In the genomic region with DNA sequence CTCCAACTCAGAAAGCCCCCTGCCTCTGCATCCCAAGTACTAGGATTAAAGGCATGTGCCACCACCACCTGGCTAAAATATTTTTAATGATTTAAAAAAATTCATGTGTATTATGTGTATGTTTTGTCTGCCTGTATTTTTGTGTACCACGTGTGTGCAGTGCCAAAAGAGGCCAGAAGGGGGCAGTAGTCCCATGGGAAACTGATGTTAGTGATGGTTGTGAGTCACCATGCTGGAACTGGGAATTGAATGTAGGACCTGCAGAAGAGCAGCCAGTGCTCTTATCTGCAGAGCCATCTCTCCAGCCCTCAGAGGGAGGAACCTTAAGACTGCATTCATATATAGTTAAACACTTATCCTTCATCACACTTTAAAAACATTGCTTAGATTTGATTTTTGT, we compare ENCODE assay signal across 15 mouse cellular contexts. TPM values are rescaled to one million over a fixed set of nuclear protein-coding genes. Genes with fewer than 3 reads are reported as not detected.
DNase-seq lines count a peak whose midpoint lies in the region; ATAC-seq and TF ChIP-seq lines count a peak whose summit lies in the region.
"Had no signal": no experiment of that assay in that cellular context is flagged by ENCODE, and none has a peak within 500 bp of the region (broad histone marks: within the 10 kb centered on the region; RNA-seq: fewer than 3 reads in every experiment).

No protein-coding gene starts in this region.

- intact Hi-C loops in heart, adult 2 months (cut with DNase I), result no loop called here
- intact Hi-C loops in heart, postnatal 36 days (cut with DNase I), result no loop called here

- no peak for ATAC-seq in liver, postnatal 0 days
- ATAC-seq in liver, embryonic 11.5 days (replicated peaks; ENCODE audit: low FRiP score), result no peak

- no peak for TF ChIP-seq EP300 in heart, adult 2 months (IDR thresholded peaks at IDR 0.05; ENCODE audit: insufficient read depth, low read depth, low read length)
- TF ChIP-seq EP300 in liver, postnatal 0 days (IDR thresholded peaks at IDR 0.05; ENCODE audit: low read depth), result no peak

- TF ChIP-seq POLR2A in heart, adult 2 months (IDR thresholded peaks at IDR 0.05; ENCODE audit: insufficient read depth, low read depth, low read length), result no peak
- no peak for TF ChIP-seq POLR2A in small intestine, adult 2 months (IDR thresholded peaks at IDR 0.05; ENCODE audit: low read depth, low read length)

- no peak overlapping the region for H3K4me2 ChIP-seq in liver, postnatal 0 days (ENCODE audit: low read depth, low read length)
- no peak overlapping the region for H3K4me2 ChIP-seq in liver, embryonic 11.5 days
- H3K4me2 ChIP-seq: lung, embryonic 15.5 days had no signal

- no peak overlapping the region for H3K27ac ChIP-seq in heart, adult 2 months
- no peak overlapping the region for H3K27ac ChIP-seq in liver, postnatal 0 days (ENCODE audit: low read depth)
- no peak overlapping the region for H3K27ac ChIP-seq in liver, embryonic 11.5 days (ENCODE audit: low read depth, low read length)
- H3K27ac ChIP-seq in small intestine, adult 2 months (ENCODE audit: insufficient read depth, low read depth, low read length), result no peak overlapping the region
- H3K27ac ChIP-seq: lung, embryonic 15.5 days had no signal

- H3K4me3 ChIP-seq in heart, adult 2 months, result no peak overlapping the region
- H3K4me3 ChIP-seq in liver, postnatal 0 days (ENCODE audit: low read depth, low read length), result no peak overlapping the region
- H3K4me3 ChIP-seq in liver, embryonic 11.5 days (ENCODE audit: low read depth, low read length), result no peak overlapping the region
- no peak overlapping the region for H3K4me3 ChIP-seq in small intestine, adult 2 months (ENCODE audit: low read depth, low read length)
- H3K4me3 ChIP-seq: lung, embryonic 15.5 days had no signal

- H3K27me3 ChIP-seq in heart, adult 2 months (ENCODE audit: control insufficient read depth, insufficient read depth, low read length), result no peaks in the 10 kb centered on the region
- H3K27me3 ChIP-seq in liver, postnatal 0 days (ENCODE audit: insufficient read depth, low read length), result no peaks in the 10 kb centered on the region
- H3K27me3 ChIP-seq in liver, embryonic 11.5 days (replicated peaks; ENCODE audit: control insufficient read depth, insufficient read depth, low read length), result no peaks in the 10 kb centered on the region
- H3K27me3 ChIP-seq in small intestine, adult 2 months (ENCODE audit: control insufficient read depth, insufficient read depth, low read length), result no peaks in the 10 kb centered on the region
- H3K27me3 ChIP-seq: lung, embryonic 15.5 days had no signal

- H3K36me3 ChIP-seq in heart, adult 2 months (ENCODE audit: control insufficient read depth, insufficient read depth, low read length), result no peaks in the 10 kb centered on the region
- no peaks in the 10 kb centered on the region for H3K36me3 ChIP-seq in liver, postnatal 0 days (replicated peaks; ENCODE audit: insufficient read depth, low read length)
- H3K36me3 ChIP-seq in liver, embryonic 11.5 days (ENCODE audit: control insufficient read depth, insufficient read depth, low read length), result no peaks in the 10 kb centered on the region
- H3K36me3 ChIP-seq in small intestine, adult 2 months (ENCODE audit: control insufficient read depth, insufficient read depth, low read length), result no peaks in the 10 kb centered on the region
- H3K36me3 ChIP-seq: lung, embryonic 15.5 days had no signal

- no peak for DNase-seq in heart, adult 2 months
- DNase-seq in heart, postnatal 36 days, result no peak
- no peak for DNase-seq in liver, postnatal 0 days
- DNase-seq in liver, embryonic 11.5 days (ENCODE audit: low spot score), result no peak
- DNase-seq in ES-CJ7 (ENCODE audit: low read depth, low spot score), result peak; percentile 50
- DNase-seq in adipocyte (ENCODE audit: low spot score), result no peak
- no peak for DNase-seq in adrenal gland, postnatal 36 days
- DNase-seq: cerebellum, adult 9-11 months; kidney, adult 9 months; left cerebral cortex, postnatal 4 days had no signal

- 51% methylated on average over 1 of the region's 1 CpGs for WGBS in heart, adult 2 months
- 57% methylated on average over 1 of the region's 1 CpGs for WGBS in liver, postnatal 0 days (ENCODE audit: insufficient replicate concordance)
- WGBS in liver, embryonic 11.5 days, result 68% methylated on average over 1 of the region's 1 CpGs
- WGBS in small intestine, adult 2 months, result 69% methylated on average over 1 of the region's 1 CpGs

- H3K4me1 ChIP-seq in heart, adult 2 months (ENCODE audit: control insufficient read depth, insufficient read depth, low read length), result peaks cover 2% of the 10 kb centered on the region; the same call in 1 of the 2 replicates
- peaks cover 22% of the 10 kb centered on the region for H3K4me1 ChIP-seq in liver, postnatal 0 days (ENCODE audit: insufficient read depth)
- peaks cover 24% of the 10 kb centered on the region for H3K4me1 ChIP-seq in liver, embryonic 11.5 days (replicated peaks; ENCODE audit: control insufficient read depth, insufficient read depth, low read length)
- peaks cover 27% of the 10 kb centered on the region for H3K4me1 ChIP-seq in small intestine, adult 2 months (ENCODE audit: control insufficient read depth, insufficient read depth, insufficient read length, low read length)

- no peak overlapping the region for H3K9ac ChIP-seq in heart, adult 2 months (ENCODE audit: low read depth, low read length)
- no peak overlapping the region for H3K9ac ChIP-seq in liver, postnatal 0 days (replicated peaks)
- no peak overlapping the region for H3K9ac ChIP-seq in liver, embryonic 11.5 days (ENCODE audit: low read depth, low read length)
- H3K9ac ChIP-seq: lung, embryonic 15.5 days had no signal

- peak; percentile 41 for TF ChIP-seq CTCF in heart, adult 2 months (IDR thresholded peaks at IDR 0.05)
- TF ChIP-seq CTCF in liver, postnatal 0 days (IDR thresholded peaks at IDR 0.05; ENCODE audit: low read depth), result peak; percentile 57
- peak; percentile 57; the same call in 1 of the 2 replicates for TF ChIP-seq CTCF in small intestine, adult 2 months (IDR thresholded peaks at IDR 0.05; ENCODE audit: extremely low read depth, insufficient read length, insufficient replicate concordance, low read depth, low read length)

- no peaks in the 10 kb centered on the region for H3K79me2 ChIP-seq in heart, adult 2 months (replicated peaks; ENCODE audit: control insufficient read depth, insufficient read depth, low read length)

- no peaks in the 10 kb centered on the region for H3K9me3 ChIP-seq in liver, postnatal 0 days (ENCODE audit: low read length)
- no peaks in the 10 kb centered on the region for H3K9me3 ChIP-seq in liver, embryonic 11.5 days (ENCODE audit: control insufficient read depth, low read length)
- H3K9me3 ChIP-seq: lung, embryonic 15.5 days had no signal

RNA-seq across cellular contexts. Expression of gene Slc46a1, which starts 3.6 kb away (rescaled TPM):
- total RNA-seq in heart, adult 2 months (2021), result 1 to 10 TPM; 1.7 to 3.0 TPM
- polyA plus RNA-seq in heart, adult 2 months (2012; rRNA removed), result 7.8 and 8.5 TPM in 2 replicates
- 1 to 10 TPM; 1.6 to 1.8 TPM for total RNA-seq in heart, postnatal 36 days (2021)
- polyA plus RNA-seq in liver, postnatal 0 days (2015; fragmentation: Nextera tagmentation; extraction: Ambion mirVana), result 20.5 and 22.3 TPM in 2 replicates
- 9.8 and 12.1 TPM in 2 replicates for polyA plus RNA-seq in liver, embryonic 11.5 days (2014; fragmentation: Nextera tagmentation; extraction: Ambion mirVana)
- polyA plus RNA-seq in small intestine, adult 2 months (2012; rRNA removed), result 117 and 341 TPM in 2 replicates
- 10 to 100 TPM; 31.9 to 40.0 TPM for total RNA-seq in adrenal gland, postnatal 36 days (2021)

RNA-seq across cellular contexts. Expression of gene Sarm1, which starts 35.7 kb away (rescaled TPM):
- total RNA-seq in heart, adult 2 months (2021), result under 1 TPM; 0.45 to 0.52 TPM
- 0.23 and 0.32 TPM in 2 replicates for polyA plus RNA-seq in heart, adult 2 months (2012; rRNA removed)
- under 1 TPM; 0.46 to 0.50 TPM for total RNA-seq in heart, postnatal 36 days (2021)
- polyA plus RNA-seq in liver, postnatal 0 days (2015; fragmentation: Nextera tagmentation; extraction: Ambion mirVana), result 0.14 and 0.21 TPM in 2 replicates
- 0.44 and 0.71 TPM in 2 replicates for polyA plus RNA-seq in liver, embryonic 11.5 days (2014; fragmentation: Nextera tagmentation; extraction: Ambion mirVana)
- 0.43 and 0.60 TPM in 2 replicates for polyA plus RNA-seq in small intestine, adult 2 months (2012; rRNA removed)
- total RNA-seq in adrenal gland, postnatal 36 days (2021), result 1 to 10 TPM; 4.5 to 5.9 TPM

RNA-seq across cellular contexts. Expression of gene Vtn, which starts 37.0 kb away (rescaled TPM):
- 10 to 100 TPM; 21.6 to 24.6 TPM for total RNA-seq in heart, adult 2 months (2021)
- 44.6 and 68.2 TPM in 2 replicates for polyA plus RNA-seq in heart, adult 2 months (2012; rRNA removed)
- 10 to 100 TPM; 20.9 to 22.9 TPM for total RNA-seq in heart, postnatal 36 days (2021)
- 2,013 and 2,040 TPM in 2 replicates for polyA plus RNA-seq in liver, postnatal 0 days (2015; fragmentation: Nextera tagmentation; extraction: Ambion mirVana)
- polyA plus RNA-seq in liver, embryonic 11.5 days (2014; fragmentation: Nextera tagmentation; extraction: Ambion mirVana), result 220 and 245 TPM in 2 replicates
- 3.2 and 21.1 TPM in 2 replicates for polyA plus RNA-seq in small intestine, adult 2 months (2012; rRNA removed)
- 1 to 10 TPM; 1.6 to 3.2 TPM for total RNA-seq in adrenal gland, postnatal 36 days (2021)

RNA-seq across cellular contexts. Expression of gene Slc13a2, which starts 39.9 kb away (rescaled TPM):
- not detected for total RNA-seq in heart, adult 2 months (2021)
- polyA plus RNA-seq in heart, adult 2 months (2012; rRNA removed), result 0.23 TPM in 1 of 2 replicates, not detected in the other
- not detected for total RNA-seq in heart, postnatal 36 days (2021)
- polyA plus RNA-seq in liver, postnatal 0 days (2015; fragmentation: Nextera tagmentation; extraction: Ambion mirVana), result 0.07 and 0.08 TPM in 2 replicates
- polyA plus RNA-seq in liver, embryonic 11.5 days (2014; fragmentation: Nextera tagmentation; extraction: Ambion mirVana), result not detected in 2 replicates
- polyA plus RNA-seq in small intestine, adult 2 months (2012; rRNA removed), result 24.9 and 374 TPM in 2 replicates
- total RNA-seq in adrenal gland, postnatal 36 days (2021), result not detected
- total RNA-seq: gastrocnemius, adult 18-20 months; heart, postnatal 25 days; left cerebral cortex, postnatal 4 days had no signal
- polyA plus RNA-seq: embryonic facial prominence, embryonic 11.5 days had no signal

RNA-seq across cellular contexts. Expression of gene Sebox, which starts 41.4 kb away (rescaled TPM):
- not detected for total RNA-seq in heart, adult 2 months (2021)
- 0.20 TPM in 1 of 2 replicates, not detected in the other for polyA plus RNA-seq in heart, adult 2 months (2012; rRNA removed)
- not detected for total RNA-seq in heart, postnatal 36 days (2021)
- 0.11 and 0.16 TPM in 2 replicates for polyA plus RNA-seq in liver, postnatal 0 days (2015; fragmentation: Nextera tagmentation; extraction: Ambion mirVana)
- 0.21 and 0.32 TPM in 2 replicates for polyA plus RNA-seq in liver, embryonic 11.5 days (2014; fragmentation: Nextera tagmentation; extraction: Ambion mirVana)
- not detected in 2 replicates for polyA plus RNA-seq in small intestine, adult 2 months (2012; rRNA removed)
- not detected for total RNA-seq in adrenal gland, postnatal 36 days (2021)
- total RNA-seq: gastrocnemius, adult 18-20 months; heart, postnatal 25 days had no signal
- polyA plus RNA-seq: embryonic facial prominence, embryonic 11.5 days; lung, embryonic 15.5 days had no signal
